Comparison of ENCODE assay signal across 13 mouse cellular contexts in the genomic region with DNA sequence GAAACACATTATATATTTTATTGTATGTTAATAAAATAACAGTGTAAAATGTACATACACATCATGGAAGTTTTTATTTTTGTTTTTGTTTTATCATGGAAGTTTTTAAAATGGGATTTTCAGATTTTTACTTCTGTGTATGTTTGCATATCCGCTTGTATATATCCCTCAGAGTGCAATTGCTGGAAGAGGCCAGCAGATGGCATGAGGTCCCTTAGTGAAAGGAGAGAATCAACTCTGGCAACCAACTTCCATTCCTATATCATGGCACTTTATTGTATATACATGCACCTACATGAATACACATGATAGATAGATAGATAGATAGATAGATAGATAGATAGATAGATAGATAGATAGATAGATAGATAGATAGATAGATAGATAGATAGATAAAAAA. TPM values are rescaled to one million over a fixed set of nuclear protein-coding genes. Genes with fewer than 3 reads are reported as not detected.
DNase-seq lines count a peak whose midpoint lies in the region; ATAC-seq and TF ChIP-seq lines count a peak whose summit lies in the region.
"Had no signal": no experiment of that assay in that cellular context is flagged by ENCODE, and none has a peak within 500 bp of the region (broad histone marks: within the 10 kb centered on the region; RNA-seq: fewer than 3 reads in every experiment).

No protein-coding gene starts in this region.

- TF ChIP-seq POLR2A in brain, embryonic 14.5 days (IDR thresholded peaks at IDR 0.05; ENCODE audit: borderline replicate concordance, extremely low read depth, insufficient read depth, insufficient read length, poor library complexity, severe bottlenecking), result no peak

- peak; percentile 69 for TF ChIP-seq CTCF in intestine, postnatal 0 days (IDR thresholded peaks at IDR 0.05; ENCODE audit: low read depth)
- peak; percentile 41; the same call in 1 of the 2 replicates for TF ChIP-seq CTCF in brain, embryonic 14.5 days (IDR thresholded peaks at IDR 0.05; ENCODE audit: borderline replicate concordance, extremely low read depth, insufficient read depth, insufficient read length)

- 93% methylated on average over 1 of the region's 1 CpGs for WGBS in intestine, postnatal 0 days
- 94% methylated on average over 1 of the region's 1 CpGs for WGBS in intestine, embryonic 15.5 days

- H3K36me3 ChIP-seq in intestine, postnatal 0 days (ENCODE audit: control insufficient read depth, insufficient read depth), result peaks cover 38% of the 10 kb centered on the region
- 0 out of 2 replicates have a peak, but pooled peaks cover 6% of the 10 kb centered on the region for H3K36me3 ChIP-seq in intestine, embryonic 15.5 days

- H3K4me3 ChIP-seq in intestine, postnatal 0 days (ENCODE audit: low read depth, low read length), result no peak overlapping the region
- no peak overlapping the region for H3K4me3 ChIP-seq in intestine, embryonic 15.5 days (replicated peaks)
- H3K4me3 ChIP-seq: liver, embryonic 13.5 days; neural tube, embryonic 13.5 days; stomach, embryonic 15.5 days had no signal

- no peaks in the 10 kb centered on the region for H3K27me3 ChIP-seq in intestine, postnatal 0 days (replicated peaks; ENCODE audit: control insufficient read depth, insufficient read depth, low read length)
- no peaks in the 10 kb centered on the region for H3K27me3 ChIP-seq in intestine, embryonic 15.5 days (replicated peaks)
- H3K27me3 ChIP-seq: liver, embryonic 13.5 days; neural tube, embryonic 13.5 days; stomach, embryonic 15.5 days had no signal

- peak; percentile 55 for DNase-seq in CD4-positive, CD25-positive, alpha-beta regulatory T cell, adult 2 months (ENCODE audit: low read depth, low spot score)
- DNase-seq in 3T3-L1 (ENCODE audit: low read depth, low spot score), result peak; percentile 56
- DNase-seq in brain, embryonic 14.5 days (ENCODE audit: low read depth), result peak; percentile 25
- no peak for DNase-seq in layer of hippocampus, postnatal 14 days (ENCODE audit: low spot score in 2 of 2)
- DNase-seq: cerebellum, adult 11-12 months; liver, embryonic 13.5 days had no signal

- no peak overlapping the region for H3K4me2 ChIP-seq in intestine, postnatal 0 days (replicated peaks; ENCODE audit: low read depth)
- no peak overlapping the region for H3K4me2 ChIP-seq in intestine, embryonic 15.5 days (replicated peaks)
- H3K4me2 ChIP-seq: liver, embryonic 13.5 days; neural tube, embryonic 13.5 days; stomach, embryonic 15.5 days had no signal

- no peaks in the 10 kb centered on the region for H3K9me3 ChIP-seq in intestine, postnatal 0 days (ENCODE audit: control insufficient read depth)
- H3K9me3 ChIP-seq in intestine, embryonic 15.5 days, result no peaks in the 10 kb centered on the region
- H3K9me3 ChIP-seq: liver, embryonic 13.5 days; neural tube, embryonic 13.5 days; stomach, embryonic 15.5 days had no signal

- no peak overlapping the region for H3K9ac ChIP-seq in intestine, postnatal 0 days (ENCODE audit: low read depth, low read length)
- no peak overlapping the region for H3K9ac ChIP-seq in intestine, embryonic 15.5 days
- H3K9ac ChIP-seq: liver, embryonic 13.5 days; neural tube, embryonic 13.5 days; stomach, embryonic 15.5 days had no signal

- H3K4me1 ChIP-seq in intestine, postnatal 0 days (replicated peaks; ENCODE audit: control insufficient read depth, insufficient read depth, low read length), result no peaks in the 10 kb centered on the region
- peaks cover 3% of the 10 kb centered on the region; the same call in 1 of the 2 replicates for H3K4me1 ChIP-seq in intestine, embryonic 15.5 days (replicated peaks)
- H3K4me1 ChIP-seq: liver, embryonic 13.5 days; stomach, embryonic 15.5 days had no signal

- no peak for ATAC-seq in CD4-positive, CD25-positive, alpha-beta regulatory T cell, adult 4 months
- ATAC-seq in intestine, postnatal 0 days, result no peak
- ATAC-seq in intestine, embryonic 15.5 days, result no peak
- ATAC-seq in megakaryocyte, adult 5-6 weeks (ENCODE audit: poor library complexity, severe bottlenecking), result no peak
- ATAC-seq: inflammation-experienced regulatory T-cells, adult 6 months had no signal

- no peak overlapping the region for H3K27ac ChIP-seq in intestine, postnatal 0 days (ENCODE audit: low read depth, low read length)
- H3K27ac ChIP-seq in intestine, embryonic 15.5 days, result no peak overlapping the region
- H3K27ac ChIP-seq: liver, embryonic 13.5 days; neural tube, embryonic 13.5 days; stomach, embryonic 15.5 days had no signal

RNA-seq across cellular contexts. Expression of gene Kif1b, which starts 34.4 kb away (rescaled TPM):
- 10 to 100 TPM; 11.9 to 15.0 TPM for polyA plus RNA-seq in CD4-positive, CD25-positive, alpha-beta regulatory T cell, adult 4 months (2017; shearing (Covaris generic))
- 15.2 and 18.1 TPM in 2 replicates for polyA plus RNA-seq in intestine, postnatal 0 days (2015; fragmentation: Nextera tagmentation; extraction: Ambion mirVana)
- polyA plus RNA-seq in intestine, embryonic 15.5 days (2015; fragmentation: Nextera tagmentation; extraction: Ambion mirVana), result 23.3 and 25.5 TPM in 2 replicates
- polyA plus RNA-seq in brain, embryonic 14.5 days (2012; rRNA removed), result 189 and 232 TPM in 2 replicates
- 100 to 1,000 TPM; 392 to 448 TPM for total RNA-seq in layer of hippocampus, postnatal 14 days (2021)
- total RNA-seq in megakaryocyte, adult 5-6 weeks (2015), result 25.6 and 26.3 TPM in 2 replicates
- 30.2 and 37.3 TPM in 2 replicates for total RNA-seq in megakaryocyte, adult 5-6 weeks (2017)

Comparison
In these comparisons a context has a peak if more than half of its experiments do, and no peak if none do; other contexts are left out.
1. DNase-seq: peak in CD4-positive, CD25-positive, alpha-beta regulatory T cell, adult 2 months (single experiment), 3T3-L1 (single experiment) and brain, embryonic 14.5 days (single experiment); none in layer of hippocampus, postnatal 14 days (0 of 2).